Mouse (Mus musculus) mature B cell (primary cell): ENCODE results near the gene Rhpn2.

Source experiments
- in situ Hi-C: fragments of 300-500 bp; cut with MboI; formaldehyde crosslinking; loops from 2 replicates; pipeline ENCODE4 v1.14.3; 2019

Gene Rhpn2

GRCm38 (mm10) chr7:35388694-35389093, 54.7 kb downstream of the Rhpn2 start:
- in situ Hi-C loops = no loop called here

- in situ Hi-C loops = no loop called here
These were observed 59.0 kb downstream of the Rhpn2 start for GRCm38 (mm10) chr7:35392935-35393334.

GRCm38 (mm10) chr7:35395734-35396456, 61.9 kb downstream of the Rhpn2 start:
- in situ Hi-C loops = no loop called here

- in situ Hi-C loops = no loop called here
These were observed 62.7 kb downstream of the Rhpn2 start, which contains the start of the genes Faap24 and Cep89 for GRCm38 (mm10) chr7:35396542-35397168. Gene Faap24 (minus strand): TSS chr7:35396836. Gene Cep89 (plus strand): TSS chr7:35397035.

- in situ Hi-C loops = no loop called here
These were observed 67.2 kb downstream of the Rhpn2 start for GRCm38 (mm10) chr7:35401169-35401568.

- in situ Hi-C loops = no loop called here
These were observed 81.3 kb downstream of the Rhpn2 start for GRCm38 (mm10) chr7:35415226-35415625.

DNA sequence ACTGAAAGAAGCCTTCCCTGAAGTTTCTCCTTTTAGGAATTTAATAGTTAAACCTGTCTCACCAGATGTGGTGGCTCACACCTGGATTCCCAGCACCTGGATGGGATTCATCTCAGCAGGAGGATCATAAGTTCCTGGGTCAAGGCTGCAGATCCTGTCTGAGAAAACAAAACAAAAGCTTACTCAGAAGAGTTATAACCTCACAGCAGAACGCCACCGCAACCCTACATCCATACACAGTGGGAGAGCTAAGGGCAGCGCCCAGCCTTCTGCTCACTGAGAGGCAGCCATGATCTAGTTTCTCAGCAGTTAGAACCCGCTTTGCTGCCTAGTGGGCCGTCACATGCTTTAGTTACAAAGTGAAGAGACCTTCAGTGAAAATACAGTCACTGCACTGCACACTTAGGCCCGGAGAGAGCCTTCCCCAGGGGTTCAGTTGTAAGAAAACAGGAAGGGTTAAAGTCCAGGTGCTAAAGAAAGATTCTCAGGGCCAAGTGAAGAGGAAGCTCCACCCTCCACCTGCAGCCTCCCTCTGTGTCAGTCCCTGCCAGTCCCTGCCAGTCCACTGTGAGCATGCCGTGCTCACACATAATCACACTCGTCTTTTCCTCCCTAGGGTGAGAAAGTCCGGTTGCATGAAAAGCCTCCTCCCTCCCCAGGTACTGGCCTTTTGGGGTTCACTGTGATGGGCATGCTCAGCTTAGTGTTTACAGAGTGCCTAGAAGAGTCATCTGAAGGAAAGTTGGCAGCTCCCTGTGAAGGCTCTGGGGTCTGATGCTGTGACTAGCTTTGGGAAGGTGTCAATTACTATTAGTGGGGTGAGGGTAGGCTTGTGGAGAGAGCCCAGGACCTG, 82.1 kb downstream of the Rhpn2 start:
- in situ Hi-C loops = no loop called here

- in situ Hi-C loops = no loop called here
These were observed 82.6 kb downstream of the Rhpn2 start for GRCm38 (mm10) chr7:35416654-35416948.

DNA sequence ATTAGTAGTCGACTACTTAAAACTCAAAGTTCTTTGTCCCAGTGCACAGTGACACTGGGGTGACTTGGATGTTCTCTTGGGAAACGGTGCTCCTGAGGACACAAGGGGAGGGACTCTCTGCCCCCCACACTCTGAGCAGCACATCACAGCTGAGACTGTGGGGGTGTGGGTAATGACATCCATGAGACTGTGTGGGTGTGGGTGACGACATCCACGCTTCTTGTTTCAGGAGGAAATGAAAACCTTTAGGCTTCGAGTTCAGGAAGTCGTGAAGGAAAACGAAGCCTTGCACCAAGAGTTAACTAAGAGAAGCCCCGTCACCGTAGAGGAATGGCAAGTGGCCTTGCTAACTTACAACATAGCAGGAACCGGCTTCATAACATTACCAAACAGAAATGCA, 89.1 kb downstream of the Rhpn2 start:
- in situ Hi-C loops = no loop called here

- in situ Hi-C loops = no loop called here
These were observed 94.2 kb downstream of the Rhpn2 start for GRCm38 (mm10) chr7:35428146-35428545.

DNA sequence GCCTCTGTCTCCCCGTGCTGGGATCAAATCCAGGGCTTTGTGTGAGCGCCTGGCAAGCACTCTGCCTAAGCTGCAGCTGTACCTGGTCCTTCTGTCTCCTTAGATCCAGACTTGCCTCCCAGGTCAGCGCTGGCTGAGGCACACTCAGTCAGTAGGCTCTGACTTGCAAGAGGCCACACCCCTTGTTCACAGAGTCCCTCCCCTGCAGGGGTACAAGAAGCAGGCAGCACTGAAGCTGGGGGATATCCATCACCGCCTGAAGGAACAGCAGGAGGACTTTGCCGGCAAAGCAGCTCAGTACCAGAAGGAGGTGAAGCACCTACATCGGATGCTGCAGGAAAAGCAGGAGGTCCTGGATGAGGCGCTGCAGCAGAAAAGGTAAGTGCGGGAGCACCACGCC, 101.3 kb downstream of the Rhpn2 start:
- in situ Hi-C loops = no loop called here
